Mouse (Mus musculus): ENCODE data around the gene Rgl1.
A peak's percentile ranks its signal among the peaks of the same experiment; 100 is the strongest.
"Not testable (repeated sequence)": the region's sequence is repeated elsewhere in the genome, so short reads cannot be mapped to it uniquely, and the experiment has no call there.

Rgl1 gene

DNA sequence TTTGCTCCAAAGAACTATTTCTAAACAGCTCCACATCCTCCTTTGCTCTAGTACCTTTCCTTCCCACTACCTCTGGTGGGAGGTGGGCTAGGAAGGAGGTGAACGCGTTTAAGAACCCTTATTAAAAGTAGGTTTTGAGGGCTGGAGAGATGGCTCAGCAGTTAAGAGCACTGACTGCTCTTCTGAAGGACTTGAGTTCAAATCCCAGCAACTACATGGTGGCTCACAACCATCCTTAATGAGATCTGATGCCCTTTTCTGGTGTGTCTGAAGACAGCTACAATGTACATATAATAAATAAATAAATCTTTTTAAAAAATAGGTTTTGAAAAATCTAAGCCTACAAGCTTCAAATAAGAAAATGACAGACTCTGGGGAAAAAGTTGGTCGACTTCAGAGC lies 19.3 kb upstream of the Rgl1 start:
- not testable (repeated sequence) for DNase-seq (ENCODE audit: low spot score)

DNA sequence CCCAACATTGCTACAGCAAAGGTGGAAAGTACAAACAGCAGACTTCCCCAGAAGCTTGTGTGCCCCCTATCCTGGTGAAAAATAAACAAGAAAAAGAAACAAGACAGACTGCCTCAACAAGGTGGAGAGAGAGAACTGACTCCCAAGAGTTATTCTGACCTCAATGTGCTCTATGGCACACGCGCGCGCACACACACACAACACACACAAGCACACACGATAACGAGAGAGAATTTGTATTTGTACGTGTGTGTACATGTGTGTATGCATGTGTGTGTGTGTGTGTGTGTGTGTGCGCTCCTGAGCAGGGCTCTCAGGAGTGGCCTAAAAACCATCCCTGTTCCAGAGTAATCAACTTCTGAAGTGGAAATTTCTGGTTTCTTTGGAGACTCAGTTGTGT lies 18.5 kb upstream of the Rgl1 start:
- DNase-seq (ENCODE audit: low spot score) = no peak

DNA sequence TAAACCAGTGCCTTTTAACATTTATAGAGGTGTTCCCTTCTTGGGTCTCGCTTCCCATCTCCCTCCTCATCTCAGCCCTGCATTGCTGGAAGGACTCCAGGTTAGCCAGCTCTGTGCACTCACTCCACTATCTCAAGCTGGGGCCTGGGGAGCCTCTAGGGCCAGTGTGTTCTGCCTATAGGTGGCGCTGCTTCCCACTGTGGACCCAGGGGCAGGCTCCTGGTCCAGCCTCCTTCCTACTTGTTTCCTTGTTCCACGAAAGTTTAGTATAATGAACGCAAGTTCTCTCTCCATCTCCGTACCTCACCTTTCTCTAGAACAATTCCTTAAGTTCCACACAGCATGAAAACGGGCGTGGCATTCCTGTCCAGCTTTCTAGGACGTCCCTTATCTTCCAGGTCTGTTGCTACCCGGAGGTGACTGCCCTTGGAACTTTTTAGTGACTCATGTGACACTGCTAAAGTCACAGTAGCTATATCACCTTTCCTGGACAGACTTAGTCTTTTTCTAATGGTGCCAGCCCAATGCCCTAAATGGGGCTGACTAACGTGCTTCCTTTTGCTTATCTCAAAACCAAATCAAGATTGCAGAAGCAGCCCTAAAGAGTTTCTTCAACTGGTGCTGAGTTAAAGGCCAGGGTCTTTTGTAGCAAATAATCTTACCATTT lies 13.1 kb upstream of the Rgl1 start:
- DNase-seq (ENCODE audit: low spot score) = peak; percentile 80

DNA sequence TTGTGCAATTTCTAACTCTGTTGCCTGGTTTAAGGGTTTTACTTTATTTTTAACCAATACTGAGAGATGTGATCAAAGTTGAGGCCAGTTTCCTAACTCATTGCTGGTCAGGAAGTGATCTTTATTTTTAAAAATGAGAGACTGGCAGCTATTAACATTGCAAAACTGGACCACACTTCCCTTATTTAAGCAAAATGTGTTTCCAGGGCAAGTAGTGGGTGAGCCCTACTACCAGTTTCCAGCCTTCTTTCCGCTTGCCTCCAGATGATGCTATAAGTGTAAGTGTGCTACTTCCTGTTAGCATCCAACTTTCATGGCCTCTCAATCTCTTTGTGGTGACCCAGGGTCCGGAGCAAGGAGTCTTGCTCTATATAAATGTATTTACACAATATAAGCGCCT lies 8.4 kb upstream of the Rgl1 start:
- not testable (repeated sequence) for DNase-seq (ENCODE audit: low spot score)

DNA sequence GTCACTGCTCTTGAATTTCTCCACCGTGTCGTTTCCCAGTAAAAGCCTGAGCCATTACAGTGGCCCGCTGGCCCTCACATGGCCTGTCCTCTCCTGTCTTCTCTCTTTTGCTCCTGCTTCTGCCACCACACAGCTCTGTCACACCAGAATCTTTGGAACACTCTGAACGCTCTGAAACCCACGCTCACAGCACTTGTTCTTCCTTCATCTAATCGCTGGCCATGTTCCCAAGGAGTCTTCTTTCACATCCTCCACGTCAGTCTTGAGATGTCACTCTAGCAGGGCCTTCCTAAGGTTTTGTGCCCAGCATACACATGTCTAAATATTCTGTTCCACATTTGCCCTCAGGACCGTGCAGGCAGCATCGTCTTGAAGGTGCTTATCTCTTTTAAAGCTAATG lies 4.9 kb upstream of the Rgl1 start:
- no peak for DNase-seq (ENCODE audit: low spot score)

DNA sequence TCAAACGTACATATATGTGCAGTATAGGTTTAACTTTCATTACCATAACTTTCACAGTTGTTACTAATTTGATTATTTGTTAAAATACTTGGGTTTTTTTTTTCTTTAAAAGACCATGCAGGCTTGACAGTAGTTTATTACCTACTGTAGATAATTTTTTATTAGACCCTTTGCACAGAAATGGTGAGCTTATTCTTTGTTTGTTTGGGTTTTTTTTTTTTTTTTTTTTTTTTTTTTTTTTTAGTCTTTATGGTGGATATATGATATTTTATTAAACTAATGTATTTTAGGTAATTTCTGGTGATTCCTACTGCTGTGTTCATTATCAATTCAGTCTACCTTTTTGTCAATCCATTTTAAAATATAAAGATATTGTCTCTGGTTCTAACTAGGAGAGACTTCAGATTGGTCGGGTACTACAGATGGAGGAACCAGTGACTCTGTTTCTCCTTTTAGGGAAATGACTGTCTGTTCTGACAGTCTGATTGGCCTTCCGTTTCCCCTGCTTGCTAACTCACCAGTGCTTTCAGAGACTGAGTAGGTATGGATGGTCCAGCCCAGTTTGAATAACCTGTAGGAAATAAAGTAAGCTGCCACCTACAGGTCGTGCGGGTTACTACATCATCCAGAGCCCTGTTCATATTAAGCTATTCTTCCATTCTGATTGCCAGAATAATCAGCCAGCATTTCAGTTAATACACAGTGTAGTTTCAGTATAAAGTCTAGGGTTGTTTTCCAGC lies 1.8 kb upstream of the Rgl1 start:
- DNase-seq (ENCODE audit: low spot score) = peak; percentile 91

DNA sequence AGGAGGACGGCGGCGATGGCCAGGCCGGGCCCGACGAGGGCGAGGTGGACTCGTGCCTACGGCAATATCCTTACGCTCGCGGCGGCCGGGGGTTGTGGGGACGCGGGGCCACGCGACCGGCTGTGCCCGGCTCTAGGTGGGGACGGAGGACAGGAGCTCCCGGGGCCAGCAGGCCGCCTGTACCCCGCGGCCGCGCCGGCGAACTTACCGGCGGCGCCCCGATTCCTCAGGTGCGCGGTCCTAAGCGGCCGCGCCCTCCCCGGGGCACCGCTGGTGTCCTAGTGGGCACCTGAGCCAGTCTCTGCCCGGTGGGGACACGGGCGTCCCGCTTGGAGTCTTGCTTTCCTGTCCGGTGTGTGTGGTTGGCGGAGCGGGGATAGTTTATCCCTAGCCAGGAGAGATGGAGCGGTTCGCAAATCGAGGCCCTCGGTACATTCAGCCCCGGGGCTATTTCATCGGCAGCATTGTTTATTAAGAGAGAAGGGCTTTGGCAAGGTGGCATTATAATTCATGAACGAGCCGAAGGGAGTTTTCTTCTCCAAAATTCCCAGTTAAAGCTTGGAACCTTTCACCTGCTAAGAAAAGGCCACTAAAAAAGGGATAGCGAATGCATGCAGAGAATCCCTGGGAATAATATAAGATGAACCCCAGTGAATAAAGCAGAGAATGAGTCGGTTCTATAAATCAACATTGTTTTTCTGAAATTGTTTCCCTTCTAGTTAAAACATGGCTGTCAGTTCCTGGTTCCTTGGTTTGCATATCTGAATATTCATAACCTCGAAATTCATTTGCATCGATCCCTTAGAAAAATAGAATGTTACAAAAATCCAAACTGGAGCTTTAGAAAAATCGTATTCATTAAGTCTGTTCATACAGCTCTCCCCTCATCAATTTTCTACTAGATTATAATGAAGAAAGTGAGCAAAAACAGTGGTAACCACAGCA lies 925 bp upstream of the Rgl1 start:
- no peak for DNase-seq (ENCODE audit: low spot score)

DNA sequence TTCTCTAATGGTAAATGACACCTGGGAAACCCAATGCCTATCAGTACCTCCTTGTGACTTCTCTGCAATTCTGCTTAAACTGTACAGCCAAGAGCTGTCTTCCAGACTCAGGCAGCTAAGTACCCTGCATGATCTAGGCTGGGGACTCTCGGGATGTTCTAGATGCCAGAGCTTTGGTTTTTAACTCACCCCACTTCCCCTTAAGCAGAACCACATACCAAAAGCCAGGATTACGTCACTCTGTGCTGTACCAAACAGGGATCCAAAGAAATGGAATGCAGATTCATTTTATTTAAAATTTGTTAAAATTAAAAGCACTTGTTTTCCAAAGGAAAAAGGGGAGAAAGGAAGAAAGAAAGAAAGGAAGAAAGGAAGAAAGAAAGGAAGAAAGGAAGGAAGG lies 4.4 kb downstream of the Rgl1 start:
- DNase-seq (ENCODE audit: low spot score) = no peak

DNA sequence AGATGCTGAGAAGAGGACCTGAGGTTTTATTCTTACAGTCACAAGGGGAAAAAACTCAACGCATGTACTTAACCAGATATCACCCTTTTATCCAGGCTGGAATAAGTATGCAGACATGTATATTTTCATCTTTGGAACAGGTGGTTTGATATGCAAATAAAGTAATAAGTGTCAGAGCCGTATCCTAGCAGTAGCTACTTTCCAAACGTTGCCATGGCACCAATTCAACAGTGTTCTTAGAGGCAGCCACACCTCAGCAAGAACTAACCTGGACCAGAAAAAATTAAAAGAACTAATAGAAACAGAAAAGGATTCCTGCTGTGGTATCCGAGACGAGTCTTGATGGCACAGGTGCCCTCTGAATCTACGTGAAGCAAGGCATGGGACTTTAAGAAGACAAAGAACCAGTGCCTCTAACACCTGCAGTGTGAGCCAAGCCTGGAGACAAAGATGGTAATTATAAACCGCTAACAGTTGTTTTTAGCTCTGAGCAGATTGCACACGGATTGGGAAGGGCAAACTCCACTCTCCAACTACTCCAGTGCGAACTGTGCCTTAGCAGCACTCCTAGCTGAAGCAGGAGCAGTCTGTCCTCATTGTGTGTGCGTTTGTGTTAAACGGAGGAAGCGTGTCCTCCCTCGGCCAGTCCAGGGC lies 15.7 kb downstream of the Rgl1 start, which contains the start of gene Apobec4:
Gene Apobec4 (plus strand): TSS at position 240 of the 654 bp plus-strand sequence.
- DNase-seq (ENCODE audit: low spot score) = no peak

DNA sequence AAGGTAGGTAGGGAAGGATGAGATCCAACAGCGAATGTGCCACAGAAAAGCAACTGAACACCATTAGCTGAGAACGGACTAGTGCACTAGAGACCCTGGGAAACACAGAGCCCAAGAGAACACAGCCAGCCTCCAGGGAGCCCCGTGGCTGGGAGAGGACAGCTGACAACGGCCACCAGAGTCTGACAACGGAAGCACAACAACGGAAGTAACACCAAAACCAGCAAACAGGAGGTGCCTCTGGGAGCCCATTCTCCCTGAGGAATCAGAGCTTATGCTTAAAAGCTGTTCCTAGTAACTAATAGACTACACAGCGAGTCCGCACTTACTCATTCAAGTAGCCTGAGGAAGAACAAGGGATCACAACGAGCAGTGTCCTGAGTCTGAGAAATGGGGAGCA lies 16.9 kb downstream of the Rgl1 start:
- DNase-seq (ENCODE audit: low spot score) = no peak

DNA sequence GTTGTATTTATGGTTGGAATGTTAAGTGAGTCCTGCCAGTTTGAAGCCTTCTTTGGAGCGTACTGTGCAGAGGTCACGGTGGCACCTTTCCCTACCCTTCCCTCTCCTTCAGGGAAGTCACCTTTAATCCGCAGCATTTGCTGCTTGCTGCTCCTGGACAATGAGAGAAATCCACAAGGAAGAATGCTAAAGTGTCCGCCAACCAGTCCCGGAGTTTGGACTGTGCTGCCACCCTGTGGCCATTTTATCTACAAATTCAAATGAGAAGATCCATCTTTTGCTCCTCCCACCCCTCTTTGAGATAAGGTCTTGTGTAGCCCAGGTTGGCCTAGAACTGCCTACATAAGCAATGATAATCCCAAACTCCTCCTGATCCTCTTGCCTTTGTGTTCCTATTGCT lies 19.7 kb downstream of the Rgl1 start:
- peak; percentile 86 for DNase-seq (ENCODE audit: low spot score)

DNA sequence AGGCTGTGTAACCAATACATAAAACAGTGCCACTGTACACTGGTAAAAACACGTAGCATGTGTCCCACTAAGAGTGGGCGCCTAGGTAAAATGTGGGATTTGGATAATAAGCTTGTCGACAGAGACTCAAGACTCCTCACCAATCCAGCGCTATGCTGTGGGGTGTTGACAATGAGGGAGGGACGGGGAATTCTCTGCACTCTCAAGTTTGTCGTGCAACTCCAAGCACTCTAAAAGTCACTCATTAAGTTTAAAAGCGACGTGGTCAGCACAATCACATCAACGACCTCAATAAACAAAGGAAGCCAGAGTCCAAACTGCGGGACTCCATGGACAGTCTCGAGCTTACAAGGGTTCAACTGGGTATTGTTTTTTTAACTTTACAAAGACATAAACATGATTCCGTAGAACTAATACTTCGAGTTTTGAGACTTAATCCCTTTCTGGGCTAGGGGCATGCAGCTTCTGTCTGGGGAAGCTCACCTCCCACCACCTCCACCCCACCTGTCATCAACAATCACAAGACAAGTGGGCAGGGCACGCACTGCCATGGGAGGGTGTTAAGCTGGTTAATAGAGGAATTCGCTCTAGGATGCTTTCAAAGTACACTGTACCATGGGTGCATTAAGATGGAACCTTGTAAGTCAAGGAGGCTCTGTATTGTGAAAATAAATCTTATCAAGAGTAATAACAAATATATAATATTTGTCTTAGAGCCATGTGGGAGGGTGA lies 22.9 kb downstream of the Rgl1 start:
- DNase-seq (ENCODE audit: low spot score) = no peak

DNA sequence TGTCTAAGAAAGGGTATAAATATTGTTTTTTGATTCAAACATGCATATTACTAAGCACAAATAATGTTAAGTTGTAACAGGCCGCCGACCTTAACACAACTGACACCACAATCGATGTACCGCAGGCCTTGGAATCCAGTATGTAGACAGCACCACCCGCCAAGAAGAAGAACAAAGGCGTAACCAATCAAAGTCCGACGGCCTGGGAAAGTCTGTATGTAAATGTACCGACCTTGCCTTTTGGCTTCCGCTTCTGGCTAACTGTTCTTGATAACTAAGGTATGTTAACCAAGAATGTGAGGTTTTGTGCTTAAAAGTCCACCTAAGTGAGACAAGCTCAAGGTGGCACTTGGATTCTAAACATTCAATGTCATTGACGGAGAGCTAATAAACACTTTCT lies 26.8 kb downstream of the Rgl1 start:
- no peak for DNase-seq (ENCODE audit: low spot score)

DNA sequence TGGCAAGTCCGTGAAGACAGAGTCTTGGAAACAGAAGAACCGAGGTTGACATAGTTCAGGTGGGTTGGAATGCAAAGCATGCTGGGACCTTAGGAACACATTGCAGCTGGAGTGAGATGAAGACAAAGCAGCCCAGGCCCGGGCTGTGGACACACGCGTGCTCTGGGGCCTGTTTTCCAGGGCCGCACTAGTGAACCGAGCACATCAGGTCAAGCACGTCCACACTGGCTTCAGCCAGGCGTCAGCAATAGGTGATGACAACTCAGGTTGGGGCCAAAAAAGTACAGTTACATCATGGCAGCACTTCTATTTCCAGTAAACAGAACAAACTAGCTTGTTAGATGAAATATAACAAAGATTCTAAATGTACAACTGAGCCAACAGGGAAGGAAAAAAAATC lies 27.4 kb downstream of the Rgl1 start:
- no peak for DNase-seq (ENCODE audit: low spot score)

DNA sequence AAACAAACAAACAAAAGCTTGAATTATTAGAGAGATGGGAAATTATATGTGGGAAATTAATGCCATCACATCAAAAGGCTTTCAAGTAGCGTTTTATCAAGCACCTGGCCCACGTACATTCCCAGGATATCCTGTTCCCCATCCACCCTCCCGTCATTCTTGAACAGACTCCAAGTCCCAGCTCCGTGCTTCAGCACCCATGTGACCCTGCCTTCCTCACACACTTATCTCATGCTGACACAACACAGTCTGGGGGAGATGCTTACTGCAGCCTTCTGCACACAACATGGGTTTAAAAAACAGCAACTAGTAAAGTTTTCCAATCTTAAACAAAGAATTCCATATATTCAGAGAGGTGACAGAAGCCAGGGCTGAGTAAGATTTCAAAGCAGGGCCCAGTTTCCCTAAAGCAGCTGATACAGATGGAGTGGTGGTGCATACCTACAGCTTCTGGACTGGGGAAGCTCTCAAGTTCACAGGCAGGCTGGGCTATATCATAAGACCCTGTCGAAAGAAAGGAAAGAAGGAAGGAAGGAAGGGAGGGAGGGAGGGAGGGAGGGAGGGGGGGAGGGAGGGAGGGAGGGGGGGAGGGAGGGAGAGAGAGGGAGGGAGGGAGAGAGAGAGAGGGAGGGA lies 38.4 kb downstream of the Rgl1 start:
- no peak for DNase-seq (ENCODE audit: low spot score)

DNA sequence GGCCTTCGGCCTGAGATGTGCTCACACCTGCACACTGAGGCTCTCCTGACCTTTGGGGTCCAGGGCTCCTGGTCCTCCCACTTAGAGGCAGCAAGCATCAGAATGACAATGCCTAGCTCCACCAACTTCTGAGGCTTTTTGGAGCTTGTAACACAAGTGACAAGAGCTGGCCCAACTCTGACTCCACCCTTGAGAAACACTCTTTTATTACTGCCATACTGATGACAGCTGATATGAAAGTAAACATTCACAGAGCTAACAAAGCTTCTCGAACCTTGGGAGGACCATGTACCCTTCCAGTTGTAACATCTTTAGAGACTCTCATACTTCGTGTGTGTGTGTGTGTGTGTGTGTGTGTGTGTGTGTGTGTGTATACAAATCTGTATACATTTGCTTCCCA lies 40.1 kb downstream of the Rgl1 start:
- DNase-seq (ENCODE audit: low spot score) = no peak

DNA sequence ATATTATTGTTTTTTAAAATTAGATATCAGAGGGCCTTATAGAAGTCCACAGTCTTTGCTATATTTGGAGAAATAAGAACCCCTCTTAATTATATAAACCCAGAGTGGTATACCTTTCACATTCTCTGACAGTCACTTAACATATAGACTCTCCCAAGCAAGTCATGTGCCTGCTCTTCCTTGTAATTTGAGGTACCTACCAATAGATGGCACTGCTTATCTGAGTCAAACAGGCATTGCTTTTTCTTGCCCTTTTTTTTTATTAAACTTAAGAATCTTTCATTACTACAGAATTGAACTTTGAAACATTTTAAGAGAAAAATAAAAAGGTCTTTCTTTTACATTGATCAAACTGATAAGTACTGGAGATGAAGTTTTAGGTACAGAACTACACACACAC lies 41.9 kb downstream of the Rgl1 start:
- DNase-seq (ENCODE audit: low spot score) = peak; percentile 43

DNA sequence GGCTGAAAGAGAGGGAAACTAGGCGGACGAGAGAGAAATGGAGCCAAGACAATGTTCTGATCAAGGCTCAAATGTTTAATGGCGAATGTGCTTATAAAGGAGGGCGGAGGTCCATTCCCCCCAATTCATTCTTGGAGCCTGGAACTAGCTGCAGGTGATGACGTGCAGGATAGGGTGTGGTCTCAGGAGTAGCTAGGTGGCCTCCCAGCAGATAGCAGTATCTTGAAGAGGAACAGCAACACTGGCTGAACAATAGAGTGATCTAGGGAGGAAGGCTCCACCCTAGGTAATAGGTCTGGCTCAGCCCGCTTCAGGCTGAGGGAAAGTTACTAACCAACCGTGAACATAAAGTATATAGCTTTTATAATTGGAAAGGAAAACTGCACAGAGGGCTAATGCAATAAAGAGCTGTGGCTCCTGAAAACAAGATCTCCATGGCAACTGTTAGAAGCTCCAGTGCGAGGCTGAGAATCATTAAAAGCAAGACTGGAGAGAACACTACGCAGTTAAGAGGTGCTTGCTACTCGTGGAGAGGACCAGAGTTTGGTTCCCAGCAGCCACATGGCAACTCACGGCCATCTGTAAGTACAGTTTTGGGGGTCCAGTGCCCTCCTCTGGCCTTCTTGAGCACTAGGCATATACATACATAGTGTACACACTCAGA lies 44.5 kb downstream of the Rgl1 start:
- DNase-seq (ENCODE audit: low spot score) = no peak

DNA sequence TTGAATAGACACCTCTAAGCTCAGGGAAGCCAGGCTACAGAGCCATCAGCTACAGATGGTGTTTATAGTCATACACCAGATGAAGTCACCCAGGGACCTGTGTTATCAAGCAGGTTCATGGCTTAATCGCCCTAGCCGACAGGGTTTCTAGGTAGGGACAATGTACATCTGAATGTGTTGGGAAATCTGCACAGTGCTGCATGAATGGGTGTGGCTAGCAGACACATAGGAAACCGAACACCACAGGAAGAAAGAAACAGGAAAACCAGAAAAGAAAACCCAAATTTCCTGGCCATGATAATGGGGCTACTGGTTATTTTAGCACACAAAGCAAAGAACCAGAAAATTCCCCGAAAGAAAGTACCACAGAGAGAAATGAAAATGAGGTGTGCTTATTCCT lies 45.2 kb downstream of the Rgl1 start:
- DNase-seq (ENCODE audit: low spot score) = no peak

DNA sequence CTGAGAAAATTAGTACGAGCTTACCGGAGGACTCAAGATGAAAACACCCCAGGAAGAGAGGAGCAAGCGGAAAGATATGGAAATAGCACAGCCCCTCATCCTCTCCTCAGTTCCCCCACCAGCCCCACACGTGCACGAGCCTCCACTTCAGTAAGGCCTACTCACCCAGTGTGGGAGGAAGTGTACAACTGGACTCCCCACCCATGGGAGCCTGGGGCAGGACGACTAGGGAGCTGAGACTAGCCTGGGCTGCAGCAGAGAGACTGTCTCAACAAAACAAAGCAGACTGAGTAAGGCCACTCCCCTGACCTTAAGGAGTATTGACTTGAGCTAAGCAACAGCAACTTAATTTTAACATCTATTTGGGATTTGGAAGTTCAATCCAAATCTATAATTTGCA lies 48.0 kb downstream of the Rgl1 start:
- no peak for DNase-seq (ENCODE audit: low spot score)

DNA sequence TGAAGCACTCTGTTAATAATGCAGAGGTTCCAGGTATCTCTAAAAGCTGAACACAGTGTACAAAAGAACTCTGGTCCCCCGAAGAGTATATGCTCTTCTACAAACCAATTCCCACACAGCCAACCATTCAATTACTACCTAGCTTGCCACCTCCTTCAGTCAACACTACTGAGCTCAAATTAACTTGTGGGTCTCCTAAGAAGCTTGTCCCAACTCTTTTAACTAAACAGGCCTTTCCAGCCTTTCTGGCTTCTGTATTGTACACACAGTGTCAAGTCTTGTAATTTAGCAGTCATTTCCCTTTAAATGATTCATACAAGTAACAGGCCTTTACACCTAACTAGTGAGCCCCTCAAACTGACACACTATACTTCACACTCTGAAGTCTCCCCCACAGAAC lies 48.8 kb downstream of the Rgl1 start:
- DNase-seq (ENCODE audit: low spot score) = no peak

Measured in embryo, embryonic 10 days (tissue).